Mouse (Mus musculus) CH12.LX (cell line): ENCODE measurements around the gene Clip3. TPM values are rescaled to one million over a fixed set of nuclear protein-coding genes. Genes with fewer than 3 reads are reported as not detected.

Experiments used
- DNase-seq: peaks from one replicate; pipeline ENCODE4 v3.0.0-alpha.2; 2013; ENCODE audit errors: extremely low read depth
- H3K27ac ChIP-seq: 2 replicates; pipeline ENCODE4 v1.5.1; 2012; ENCODE audit warnings: low read depth, mild to moderate bottlenecking, control low read depth, moderate library complexity; ENCODE audit not compliant: insufficient read depth
- H3K27me3 ChIP-seq: replicated peaks from 2 replicates; pipeline ENCODE3; 2012; ENCODE audit warnings: inconsistent platforms
- H3K36me3 ChIP-seq, 2 experiments: replicated peaks in 1 of 2; 2 replicates each; pipeline versions ENCODE3 to v1.6.1; 2012; ENCODE audit warnings: inconsistent platforms in 1 of 2, low read length in 1 of 2, mild to moderate bottlenecking in 1 of 2, mixed read lengths in 1 of 2, moderate library complexity in 1 of 2; ENCODE audit not compliant: control insufficient read depth in 1 of 2, insufficient read depth in 1 of 2
- H3K4me1 ChIP-seq, 2 experiments: 2 replicates each; pipeline ENCODE4 v1.6.1; 2012; ENCODE audit warnings: inconsistent platforms in 1 of 2, moderate library complexity in 1 of 2; ENCODE audit not compliant: insufficient read depth in 2 of 2, control insufficient read depth in 1 of 2
- H3K4me2 ChIP-seq: 2 replicates; pipeline ENCODE4 v1.6.1; 2012; ENCODE audit warnings: low read depth, mild to moderate bottlenecking, control low read depth; ENCODE audit not compliant: poor library complexity, insufficient read depth, severe bottlenecking
- H3K4me3 ChIP-seq, 3 experiments: fragments of 150-350 bp in 1 of 3; sonication (generic) in 1 of 3; replicated peaks in 1 of 3; 2 replicates each; pipeline versions ENCODE3 to v1.5.1; 2011 to 2012; ENCODE audit warnings: low read depth in 2 of 3, low read length in 2 of 3, mild to moderate bottlenecking in 2 of 3, moderate library complexity in 2 of 3, control low read depth in 1 of 3, improper control_type of control experiment in 1 of 3, inconsistent platforms in 1 of 3, mixed read lengths in 1 of 3; ENCODE audit not compliant: poor library complexity in 1 of 3
- H3K79me2 ChIP-seq: replicated peaks from 2 replicates; pipeline ENCODE4 v1.6.1; 2012; ENCODE audit warnings: mild to moderate bottlenecking, moderate library complexity; ENCODE audit not compliant: control insufficient read depth, poor library complexity, insufficient read depth, severe bottlenecking; ENCODE audit errors: extremely low read depth
- H3K9ac ChIP-seq: 2 replicates; pipeline ENCODE4 v1.6.1; 2012; ENCODE audit warnings: low read depth, mild to moderate bottlenecking, control low read depth, moderate library complexity; ENCODE audit not compliant: insufficient read depth
- H3K9me3 ChIP-seq: replicated peaks from 2 replicates; pipeline ENCODE3; 2012; ENCODE audit warnings: low read length, inconsistent platforms, mixed read lengths
- CHD2 ChIP-seq: IDR thresholded peaks from 2 replicates; pipeline ENCODE4 v1.6.1; 2011; ENCODE audit warnings: low read length, improper control_type of control experiment
- CTCF ChIP-seq, 2 experiments: IDR thresholded peaks in 1 of 2; conservative IDR thresholded peaks in 1 of 2; 2 replicates each; pipeline ENCODE4 v1.5.1; 2011 to 2012; ENCODE audit warnings: low read depth in 2 of 2, low read length in 2 of 2, improper control_type of control experiment in 1 of 2, inconsistent platforms in 1 of 2, mild to moderate bottlenecking in 1 of 2, moderate library complexity in 1 of 2
- IRF4 ChIP-seq: IDR thresholded peaks from 2 replicates; pipeline ENCODE4 v1.6.1; 2014; ENCODE audit warnings: low read depth, mild to moderate bottlenecking, inconsistent platforms, low read length, improper control_type of control experiment
- JUN ChIP-seq: IDR thresholded peaks from 2 replicates; pipeline ENCODE4 v1.6.1; 2011; ENCODE audit warnings: low read depth, mild to moderate bottlenecking, low read length, improper control_type of control experiment, moderate library complexity; ENCODE audit not compliant: insufficient read depth
- RAD21 ChIP-seq: IDR thresholded peaks from 2 replicates; pipeline ENCODE4 v1.6.1; 2011; ENCODE audit warnings: low read depth, mild to moderate bottlenecking, low read length, improper control_type of control experiment, moderate library complexity
- SMC3 ChIP-seq: IDR thresholded peaks from 2 replicates; pipeline ENCODE4 v1.6.1; 2011; ENCODE audit warnings: low read depth, low read length, improper control_type of control experiment
- TBP ChIP-seq: conservative IDR thresholded peaks from 2 replicates; pipeline ENCODE4 v1.6.1; 2011; ENCODE audit warnings: low read depth, low read length, improper control_type of control experiment
- TCF12 ChIP-seq: IDR thresholded peaks from 2 replicates; pipeline ENCODE4 v1.6.1; 2014; ENCODE audit warnings: low read depth, mild to moderate bottlenecking, inconsistent platforms, low read length, improper control_type of control experiment
- dilution Hi-C: fragments of 300-500 bp; cut with MboI; formaldehyde crosslinking; loops from 2 replicates; pipeline ENCODE4 v1.14.3; 2020; ENCODE audit warnings: low sequenced_read_pairs; ENCODE audit not compliant: extremely low pct_unique_long_range_greater_than_20kb, extremely low pct_ligation_motif_present
- in situ Hi-C: fragments of 300-500 bp; cut with MboI; formaldehyde crosslinking; loops from 3 replicates; pipeline ENCODE4 v1.14.3; 2019; ENCODE audit warnings: low sequenced_read_pairs, low pct_ligation_motif_present, low pct_unique_long_range_greater_than_20kb, mixed read lengths
- polyA plus RNA-seq: library from polyadenylated mRNA; unstranded; fragments of >175 nt; gene quantifications from 2 replicates; pipeline ENCODE4 v1.2.1, GENCODE M21; 2012; ENCODE audit warnings: low read depth; ENCODE audit not compliant: insufficient read length
- total RNA-seq, 2 experiments: library from RNA; depleted of rRNA; stranded (reverse); fragments of 300-350 nt in 1 of 2; fragments of >200 nt in 1 of 2; gene quantifications; 2 replicates each; pipeline ENCODE4 v1.2.3; 2012 to 2014

Gene Clip3
- total and polyA plus RNA-seq, 3 experiments: not detected

GRCm38 (mm10) chr7:30353279-30353822 lies 61.8 kb downstream of the Clip3 start:
- no peak overlapping the region for H3K4me2 ChIP-seq
- no peaks in the 10 kb centered on the region for H3K79me2 ChIP-seq
- no peak overlapping the region for H3K9ac ChIP-seq
- dilution Hi-C loops (no loop called here), in situ Hi-C loops (no loop called here)
- DNase-seq: peak; percentile 65
- H3K36me3 ChIP-seq: no peaks in the 10 kb centered on the region
- peak overlapping the region in 1 of 3 experiments; percentile 26 for H3K4me3 ChIP-seq
- TF ChIP-seq IRF4 (0 out of 2 replicates have a peak, but pooled peaks have one; percentile 8), CHD2 (no peak), TBP (no peak), RAD21 (peak; percentile 26), CTCF (conservative IDR thresholded peaks at IDR 0.05 in 1 of 2, IDR thresholded peaks at IDR 0.05 in 1 of 2; ENCODE audit: low read depth in 2 of 2, low read length in 2 of 2) (peak; percentile 71 to 79), SMC3 (peak; percentile 45), JUN (no peak)
- no peak overlapping the region for H3K27ac ChIP-seq
- H3K9me3 ChIP-seq: no peaks in the 10 kb centered on the region
- peaks cover 95% of the 10 kb centered on the region for H3K27me3 ChIP-seq
- peaks cover 8 to 9% of the 10 kb centered on the region in 2 experiments for H3K4me1 ChIP-seq

- Histone ChIP-seq H3K4me2 (no peak overlapping the region), H3K4me1 (peaks cover 8 to 9% of the 10 kb centered on the region in 2 experiments), H3K9ac (no peak overlapping the region), H3K27ac (no peak overlapping the region), H3K79me2 (no peaks in the 10 kb centered on the region), H3K36me3 (no peaks in the 10 kb centered on the region), H3K9me3 (no peaks in the 10 kb centered on the region), H3K4me3 (no peak overlapping the region), H3K27me3 (peaks cover 95% of the 10 kb centered on the region)
- dilution Hi-C loops: no loop called here
- TF ChIP-seq TCF12: peak; percentile 33; the same call in 1 of the 2 replicates
- no peak for TF ChIP-seq JUN
- DNase-seq: no peak
- in situ Hi-C loops: no loop called here
Measured at GRCm38 (mm10) chr7:30354059-30354458, 62.5 kb downstream of the Clip3 start.

Other genes with a start within 250 kb of the Clip3 start
Only the 20 nearest of the 27 such genes appear.
- gene Zfp382, start 169.8 kb upstream of the Clip3 start, total RNA-seq (2012; rRNA removed): 4.7 and 5.7 TPM in 2 replicates
- gene Zfp382, start 169.8 kb upstream of the Clip3 start, total RNA-seq (2014; rRNA removed): 3.9 and 4.7 TPM in 2 replicates
- gene Zfp382, start 169.8 kb upstream of the Clip3 start, polyA plus RNA-seq: 2.1 and 3.3 TPM in 2 replicates
- 43.1 and 45.1 TPM in 2 replicates for gene Zfp146, start 122.0 kb upstream of the Clip3 start, total RNA-seq (2012; rRNA removed)
- 44.5 and 45.0 TPM in 2 replicates for gene Zfp146, start 122.0 kb upstream of the Clip3 start, total RNA-seq (2014; rRNA removed)
- gene Zfp146, start 122.0 kb upstream of the Clip3 start, polyA plus RNA-seq: 42.0 and 47.8 TPM in 2 replicates
- 5.5 and 14.0 TPM in 2 replicates for gene Cox7a1, start 107.6 kb upstream of the Clip3 start, total RNA-seq (2012; rRNA removed)
- gene Cox7a1, start 107.6 kb upstream of the Clip3 start, total RNA-seq (2014; rRNA removed): 9.9 and 15.2 TPM in 2 replicates
- 1.6 and 4.2 TPM in 2 replicates for gene Cox7a1, start 107.6 kb upstream of the Clip3 start, polyA plus RNA-seq
- 85.8 and 101 TPM in 2 replicates for gene Capns1, start 92.9 kb upstream of the Clip3 start, total RNA-seq (2012; rRNA removed)
- gene Capns1, start 92.9 kb upstream of the Clip3 start, total RNA-seq (2014; rRNA removed): 207 and 219 TPM in 2 replicates
- 218 and 233 TPM in 2 replicates for gene Capns1, start 92.9 kb upstream of the Clip3 start, polyA plus RNA-seq
- gene Polr2i, start 59.8 kb upstream of the Clip3 start, total RNA-seq (2012; rRNA removed): 83.6 and 101 TPM in 2 replicates
- 55.0 and 62.9 TPM in 2 replicates for gene Polr2i, start 59.8 kb upstream of the Clip3 start, total RNA-seq (2014; rRNA removed)
- gene Polr2i, start 59.8 kb upstream of the Clip3 start, polyA plus RNA-seq: 74.2 and 75.4 TPM in 2 replicates
- gene Tbcb, start 59.5 kb upstream of the Clip3 start, total RNA-seq (2012; rRNA removed): 89.6 and 109 TPM in 2 replicates
- gene Tbcb, start 59.5 kb upstream of the Clip3 start, total RNA-seq (2014; rRNA removed): 54.9 and 57.7 TPM in 2 replicates
- 79.9 and 86.3 TPM in 2 replicates for gene Tbcb, start 59.5 kb upstream of the Clip3 start, polyA plus RNA-seq
- 0.42 and 0.84 TPM in 2 replicates for gene Ovol3, start 56.0 kb upstream of the Clip3 start, total RNA-seq (2012; rRNA removed)
- 1.9 and 2.8 TPM in 2 replicates for gene Ovol3, start 56.0 kb upstream of the Clip3 start, total RNA-seq (2014; rRNA removed)
- gene Ovol3, start 56.0 kb upstream of the Clip3 start, polyA plus RNA-seq: 3.4 and 4.3 TPM in 2 replicates
- gene Thap8, start 11.6 kb upstream of the Clip3 start, total RNA-seq (2012; rRNA removed): 0.38 and 0.63 TPM in 2 replicates
- not detected in 2 replicates for gene Thap8, start 11.6 kb upstream of the Clip3 start, total RNA-seq (2014; rRNA removed)
- 0.23 TPM in 1 of 2 replicates, not detected in the other for gene Thap8, start 11.6 kb upstream of the Clip3 start, polyA plus RNA-seq
- 5.3 and 5.4 TPM in 2 replicates for gene Wdr62, start 11.3 kb upstream of the Clip3 start, total RNA-seq (2012; rRNA removed)
- gene Wdr62, start 11.3 kb upstream of the Clip3 start, total RNA-seq (2014; rRNA removed): 2.2 and 2.3 TPM in 2 replicates
- 17.7 and 19.7 TPM in 2 replicates for gene Wdr62, start 11.3 kb upstream of the Clip3 start, polyA plus RNA-seq
- gene Alkbh6, start 17.0 kb downstream of the Clip3 start, total RNA-seq (2012; rRNA removed): 33.9 and 35.7 TPM in 2 replicates
- 28.8 and 31.7 TPM in 2 replicates for gene Alkbh6, start 17.0 kb downstream of the Clip3 start, total RNA-seq (2014; rRNA removed)
- gene Alkbh6, start 17.0 kb downstream of the Clip3 start, polyA plus RNA-seq: 25.2 and 25.4 TPM in 2 replicates
- 1.7 and 1.9 TPM in 2 replicates for gene Syne4, start 23.1 kb downstream of the Clip3 start, total RNA-seq (2012; rRNA removed)
- 0.70 and 0.81 TPM in 2 replicates for gene Syne4, start 23.1 kb downstream of the Clip3 start, total RNA-seq (2014; rRNA removed)
- gene Syne4, start 23.1 kb downstream of the Clip3 start, polyA plus RNA-seq: 3.1 and 4.1 TPM in 2 replicates
- 5.6 and 6.2 TPM in 2 replicates for gene E130208F15Rik, start 30.0 kb downstream of the Clip3 start, total RNA-seq (2012; rRNA removed)
- 0.35 and 0.70 TPM in 2 replicates for gene E130208F15Rik, start 30.0 kb downstream of the Clip3 start, total RNA-seq (2014; rRNA removed)
- gene E130208F15Rik, start 30.0 kb downstream of the Clip3 start, polyA plus RNA-seq: 6.2 and 9.7 TPM in 2 replicates
- 12.8 and 14.1 TPM in 2 replicates for gene Sdhaf1, start 32.2 kb downstream of the Clip3 start, total RNA-seq (2012; rRNA removed)
- 16.0 and 18.5 TPM in 2 replicates for gene Sdhaf1, start 32.2 kb downstream of the Clip3 start, total RNA-seq (2014; rRNA removed)
- gene Sdhaf1, start 32.2 kb downstream of the Clip3 start, polyA plus RNA-seq: 8.8 and 11.3 TPM in 2 replicates
- 0.04 and 0.08 TPM in 2 replicates for gene Lrfn3, start 71.0 kb downstream of the Clip3 start, total RNA-seq (2012; rRNA removed)
- not detected in 2 replicates for gene Lrfn3, start 71.0 kb downstream of the Clip3 start, total RNA-seq (2014; rRNA removed)
- gene Lrfn3, start 71.0 kb downstream of the Clip3 start, polyA plus RNA-seq: not detected in 2 replicates
- 4.2 and 5.0 TPM in 2 replicates for gene Tyrobp, start 122.0 kb downstream of the Clip3 start, total RNA-seq (2012; rRNA removed)
- gene Tyrobp, start 122.0 kb downstream of the Clip3 start, total RNA-seq (2014; rRNA removed): 9.4 and 13.0 TPM in 2 replicates
- 14.3 and 18.9 TPM in 2 replicates for gene Tyrobp, start 122.0 kb downstream of the Clip3 start, polyA plus RNA-seq
- 8.0 and 11.9 TPM in 2 replicates for gene Hcst, start 128.1 kb downstream of the Clip3 start, total RNA-seq (2012; rRNA removed)
- gene Hcst, start 128.1 kb downstream of the Clip3 start, total RNA-seq (2014; rRNA removed): 6.3 and 11.8 TPM in 2 replicates
- gene Hcst, start 128.1 kb downstream of the Clip3 start, polyA plus RNA-seq: 11.8 and 11.9 TPM in 2 replicates
- 133 and 161 TPM in 2 replicates for gene Nfkbid, start 130.0 kb downstream of the Clip3 start, total RNA-seq (2012; rRNA removed)
- gene Nfkbid, start 130.0 kb downstream of the Clip3 start, total RNA-seq (2014; rRNA removed): 131 and 144 TPM in 2 replicates
- 175 and 197 TPM in 2 replicates for gene Nfkbid, start 130.0 kb downstream of the Clip3 start, polyA plus RNA-seq
- gene Aplp1, start 153.8 kb downstream of the Clip3 start, total RNA-seq (2012; rRNA removed): 0.34 and 0.93 TPM in 2 replicates
- not detected in 2 replicates for gene Aplp1, start 153.8 kb downstream of the Clip3 start, total RNA-seq (2014; rRNA removed)
- gene Aplp1, start 153.8 kb downstream of the Clip3 start, polyA plus RNA-seq: 0.10 TPM in 1 of 2 replicates, not detected in the other
- gene Kirrel2, start 166.0 kb downstream of the Clip3 start, total RNA-seq (2012; rRNA removed): not detected in 2 replicates
- gene Kirrel2, start 166.0 kb downstream of the Clip3 start, total RNA-seq (2014; rRNA removed): not detected in 2 replicates
- not detected in 2 replicates for gene Kirrel2, start 166.0 kb downstream of the Clip3 start, polyA plus RNA-seq
- 2.1 and 2.4 TPM in 2 replicates for gene Nphs1, start 166.6 kb downstream of the Clip3 start, total RNA-seq (2012; rRNA removed)
- not detected in 2 replicates for gene Nphs1, start 166.6 kb downstream of the Clip3 start, total RNA-seq (2014; rRNA removed)
- 1.0 TPM in 1 of 2 replicates, not detected in the other for gene Nphs1, start 166.6 kb downstream of the Clip3 start, polyA plus RNA-seq